Mouse (Mus musculus) stomach, postnatal 0 days (tissue): ENCODE data around the gene Ssh3.

Experiments used
- CTCF ChIP-seq: IDR thresholded peaks from 2 replicates; pipeline ENCODE4 v1.5.1; 2016; ENCODE audit warnings: antibody characterized with exemption, low read depth, mild to moderate bottlenecking, moderate library complexity
- EP300 ChIP-seq: optimal IDR thresholded peaks from 2 replicates; pipeline ENCODE3; 2016; ENCODE audit warnings: antibody characterized with exemption

DNA sequence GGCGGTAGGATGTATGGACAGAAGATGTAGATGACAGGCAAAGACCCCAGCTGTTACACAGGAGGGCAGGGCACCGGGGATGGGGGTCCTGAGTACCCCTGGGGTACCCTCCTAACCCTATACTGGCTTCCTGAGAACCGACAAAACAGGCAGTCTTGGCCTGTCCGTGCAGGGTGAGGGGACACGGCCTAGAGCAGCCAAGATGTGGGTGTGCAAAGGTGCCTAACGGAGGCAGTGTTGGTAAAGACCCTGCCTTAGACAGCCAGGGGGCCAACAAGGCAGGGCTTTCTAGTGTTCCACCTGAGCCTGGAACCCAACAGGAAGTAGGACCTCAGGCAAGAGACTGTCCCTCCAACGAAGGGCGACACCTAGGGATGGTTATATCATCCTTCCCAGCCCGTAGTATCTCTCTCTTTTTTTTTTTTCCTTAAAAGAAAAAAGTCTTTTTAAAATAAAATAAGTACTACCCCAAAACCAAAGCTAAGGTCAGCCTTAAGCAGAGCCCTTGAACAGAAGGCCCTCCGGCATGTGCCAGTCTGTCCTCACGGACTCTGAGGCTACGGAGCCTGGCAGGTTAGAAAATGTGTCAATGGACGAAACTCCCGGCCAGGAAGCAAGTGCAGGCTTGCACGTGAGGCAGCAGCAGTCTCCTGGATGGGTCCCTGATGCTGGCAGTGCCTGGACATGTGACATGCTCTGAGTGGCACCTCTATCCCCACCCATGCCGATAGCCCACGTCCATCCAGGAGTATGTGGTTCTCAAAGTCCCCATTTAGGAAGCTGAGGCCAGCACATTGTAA is 29.5 kb upstream of the Ssh3 start:
- TF ChIP-seq EP300 = no peak
- peak; percentile 17; the same call in 1 of the 2 replicates for TF ChIP-seq CTCF
